Mouse (Mus musculus): ENCODE measurements around the gene Gm3417.
"Not testable (repeated sequence)": the region's sequence is repeated elsewhere in the genome, so short reads cannot be mapped to it uniquely, and the experiment has no call there.

DNA sequence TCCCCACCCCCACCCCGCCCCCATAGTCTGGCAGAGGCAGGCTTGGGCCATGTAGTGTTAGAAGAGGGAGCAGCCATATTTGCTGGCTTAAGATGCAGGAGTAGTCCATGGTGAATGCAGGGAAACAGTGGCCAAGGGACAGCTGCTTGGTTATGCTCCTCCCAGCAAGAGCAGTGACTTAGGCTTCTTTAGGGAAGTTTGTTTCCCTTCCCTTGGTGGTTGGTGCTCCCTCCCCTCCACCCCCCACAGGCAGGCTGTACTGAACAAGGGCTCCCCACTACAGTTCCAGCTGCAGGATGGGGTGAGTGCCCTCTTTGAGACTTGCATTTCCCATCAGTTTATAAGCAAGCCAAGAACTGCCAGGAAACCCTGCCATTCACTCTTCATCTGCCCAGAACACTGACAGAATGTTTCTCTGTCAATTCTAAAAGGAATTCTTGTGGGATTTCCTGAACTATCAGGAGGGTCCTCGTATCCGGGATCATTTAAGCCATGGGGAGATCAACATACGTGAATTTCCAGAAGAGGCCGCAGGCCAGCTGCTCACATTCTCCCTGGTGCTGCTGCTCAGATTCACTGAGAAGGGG lies 11.6 kb upstream of the Gm3417 start:
- TF ChIP-seq CTCF, EP300 (IDR thresholded peaks at IDR 0.05; ENCODE audit: low read depth): not testable (repeated sequence)
